Mouse (Mus musculus): Measurements from ENCODE around the gene Zfp536. TPM values are rescaled to one million over a fixed set of nuclear protein-coding genes. Genes with fewer than 3 reads are reported as not detected.

Gene Zfp536
- polyA plus RNA-seq, 1 experiment, result not detected

GRCm38 (mm10) chr7:37695066-37695465 lies 78.4 kb downstream of the Zfp536 start:
- H3K4me3 ChIP-seq (ENCODE audit: insufficient read depth, poor library complexity, severe bottlenecking), result no peak overlapping the region
- no peaks in the 10 kb centered on the region for H3K27me3 ChIP-seq (ENCODE audit: control insufficient read depth, insufficient read depth, insufficient read length)
- H3K36me3 ChIP-seq (ENCODE audit: control insufficient read depth, insufficient read depth), result no peaks in the 10 kb centered on the region
- TF ChIP-seq MYOG (IDR thresholded peaks at IDR 0.05; ENCODE audit: control insufficient read depth, extremely low read depth, insufficient read length), result no peak
- no peak for TF ChIP-seq MYOD1 (IDR thresholded peaks at IDR 0.05; ENCODE audit: control insufficient read depth, insufficient read length, low read depth)
- TF ChIP-seq FOSL1 (IDR thresholded peaks at IDR 0.05; ENCODE audit: insufficient read depth, low read length, poor library complexity, severe bottlenecking), result no peak
- no peak for TF ChIP-seq CEBPB (IDR thresholded peaks at IDR 0.05; ENCODE audit: low read depth)
- no peak for TF ChIP-seq MAX (IDR thresholded peaks at IDR 0.05)
- no peak for TF ChIP-seq CTCF (IDR thresholded peaks at IDR 0.05; ENCODE audit: control insufficient read depth, insufficient read depth, insufficient read length)
- TF ChIP-seq USF1 (IDR thresholded peaks at IDR 0.05; ENCODE audit: low read depth), result no peak
- H3K79me2 ChIP-seq (ENCODE audit: control insufficient read depth, insufficient read depth), result no peaks in the 10 kb centered on the region
- H3ac ChIP-seq (ENCODE audit: control insufficient read depth, insufficient read length, low read depth), result no peak overlapping the region
- H3K79me3 ChIP-seq (ENCODE audit: low read depth), result no peaks in the 10 kb centered on the region

GRCm38 (mm10) chr7:37690606-37691005 lies 82.8 kb downstream of the Zfp536 start:
- H3K79me2 ChIP-seq (ENCODE audit: control insufficient read depth, insufficient read depth), result no peaks in the 10 kb centered on the region
- H3K27me3 ChIP-seq (ENCODE audit: control insufficient read depth, insufficient read depth, insufficient read length), result no peaks in the 10 kb centered on the region
- no peaks in the 10 kb centered on the region for H3K79me3 ChIP-seq (ENCODE audit: low read depth)
- no peak overlapping the region for H3K4me3 ChIP-seq (ENCODE audit: insufficient read depth, poor library complexity, severe bottlenecking)
- no peak overlapping the region for H3ac ChIP-seq (ENCODE audit: control insufficient read depth, insufficient read length, low read depth)
- TF ChIP-seq MYOG (IDR thresholded peaks at IDR 0.05; ENCODE audit: control insufficient read depth, extremely low read depth, insufficient read length) (no peak), USF1 (IDR thresholded peaks at IDR 0.05; ENCODE audit: low read depth) (no peak), MYOD1 (IDR thresholded peaks at IDR 0.05; ENCODE audit: control insufficient read depth, insufficient read length, low read depth) (no peak), MAX (IDR thresholded peaks at IDR 0.05) (no peak), FOSL1 (IDR thresholded peaks at IDR 0.05; ENCODE audit: insufficient read depth, low read length, poor library complexity, severe bottlenecking) (no peak), CEBPB (IDR thresholded peaks at IDR 0.05; ENCODE audit: low read depth) (no peak), CTCF (IDR thresholded peaks at IDR 0.05; ENCODE audit: control insufficient read depth, insufficient read depth, insufficient read length) (no peak)
- no peaks in the 10 kb centered on the region for H3K36me3 ChIP-seq (ENCODE audit: control insufficient read depth, insufficient read depth)

- no peaks in the 10 kb centered on the region for H3K79me2 ChIP-seq (ENCODE audit: control insufficient read depth, insufficient read depth)
- H3K27me3 ChIP-seq (ENCODE audit: control insufficient read depth, insufficient read depth, insufficient read length), result no peaks in the 10 kb centered on the region
- no peaks in the 10 kb centered on the region for H3K36me3 ChIP-seq (ENCODE audit: control insufficient read depth, insufficient read depth)
These were observed 83.7 kb downstream of the Zfp536 start for GRCm38 (mm10) chr7:37689561-37690305.

GRCm38 (mm10) chr7:37689107-37689511 lies 84.3 kb downstream of the Zfp536 start:
- no peaks in the 10 kb centered on the region for H3K36me3 ChIP-seq (ENCODE audit: control insufficient read depth, insufficient read depth)
- H3K4me3 ChIP-seq (ENCODE audit: insufficient read depth, poor library complexity, severe bottlenecking), result no peak overlapping the region
- H3K79me2 ChIP-seq (ENCODE audit: control insufficient read depth, insufficient read depth), result no peaks in the 10 kb centered on the region
- no peaks in the 10 kb centered on the region for H3K27me3 ChIP-seq (ENCODE audit: control insufficient read depth, insufficient read depth, insufficient read length)
- no peak overlapping the region for H3ac ChIP-seq (ENCODE audit: control insufficient read depth, insufficient read length, low read depth)
- TF ChIP-seq MYOD1 (IDR thresholded peaks at IDR 0.05; ENCODE audit: control insufficient read depth, insufficient read length, low read depth), result no peak
- no peak for TF ChIP-seq USF1 (IDR thresholded peaks at IDR 0.05; ENCODE audit: low read depth)
- TF ChIP-seq CEBPB (IDR thresholded peaks at IDR 0.05; ENCODE audit: low read depth), result no peak
- TF ChIP-seq FOSL1 (IDR thresholded peaks at IDR 0.05; ENCODE audit: insufficient read depth, low read length, poor library complexity, severe bottlenecking), result no peak
- TF ChIP-seq CTCF (IDR thresholded peaks at IDR 0.05; ENCODE audit: control insufficient read depth, insufficient read depth, insufficient read length), result no peak
- TF ChIP-seq MAX (IDR thresholded peaks at IDR 0.05), result no peak
- TF ChIP-seq MYOG (IDR thresholded peaks at IDR 0.05; ENCODE audit: control insufficient read depth, extremely low read depth, insufficient read length), result no peak
- H3K79me3 ChIP-seq (ENCODE audit: low read depth), result no peaks in the 10 kb centered on the region

More at GRCm38 (mm10) chr7:37689561-37690305, 83.7 kb downstream of the Zfp536 start:
- Histone ChIP-seq H3ac (ENCODE audit: control insufficient read depth, insufficient read length, low read depth) (no peak overlapping the region), H3K79me3 (ENCODE audit: low read depth) (no peaks in the 10 kb centered on the region), H3K4me3 (ENCODE audit: insufficient read depth, poor library complexity, severe bottlenecking) (no peak overlapping the region)
- TF ChIP-seq MAX (IDR thresholded peaks at IDR 0.05), result no peak
- TF ChIP-seq MYOD1 (IDR thresholded peaks at IDR 0.05; ENCODE audit: control insufficient read depth, insufficient read length, low read depth), result no peak
- TF ChIP-seq USF1 (IDR thresholded peaks at IDR 0.05; ENCODE audit: low read depth), result no peak
- TF ChIP-seq CTCF (IDR thresholded peaks at IDR 0.05; ENCODE audit: control insufficient read depth, insufficient read depth, insufficient read length), result no peak
- TF ChIP-seq CEBPB (IDR thresholded peaks at IDR 0.05; ENCODE audit: low read depth), result no peak

GRCm38 (mm10) chr7:37686366-37686765 lies 87.1 kb downstream of the Zfp536 start:
- no peak overlapping the region for H3K4me3 ChIP-seq (ENCODE audit: insufficient read depth, poor library complexity, severe bottlenecking)
- H3K79me3 ChIP-seq (ENCODE audit: low read depth), result no peaks in the 10 kb centered on the region
- TF ChIP-seq MYOG (IDR thresholded peaks at IDR 0.05; ENCODE audit: control insufficient read depth, extremely low read depth, insufficient read length) (no peak), FOSL1 (IDR thresholded peaks at IDR 0.05; ENCODE audit: insufficient read depth, low read length, poor library complexity, severe bottlenecking) (no peak), USF1 (IDR thresholded peaks at IDR 0.05; ENCODE audit: low read depth) (no peak), CTCF (IDR thresholded peaks at IDR 0.05; ENCODE audit: control insufficient read depth, insufficient read depth, insufficient read length) (no peak), MYOD1 (IDR thresholded peaks at IDR 0.05; ENCODE audit: control insufficient read depth, insufficient read length, low read depth) (no peak), CEBPB (IDR thresholded peaks at IDR 0.05; ENCODE audit: low read depth) (no peak), MAX (IDR thresholded peaks at IDR 0.05) (no peak)
- no peaks in the 10 kb centered on the region for H3K27me3 ChIP-seq (ENCODE audit: control insufficient read depth, insufficient read depth, insufficient read length)
- H3K36me3 ChIP-seq (ENCODE audit: control insufficient read depth, insufficient read depth), result no peaks in the 10 kb centered on the region
- no peak overlapping the region for H3ac ChIP-seq (ENCODE audit: control insufficient read depth, insufficient read length, low read depth)
- no peaks in the 10 kb centered on the region for H3K79me2 ChIP-seq (ENCODE audit: control insufficient read depth, insufficient read depth)

Data from C2C12 (cell line).